Mouse (Mus musculus): ENCODE data around the gene Dlx1.

Gene Dlx1

GRCm38 (mm10) chr2:71528714-71529510 lies 999 bp downstream of the Dlx1 start:
- DNase-seq (ENCODE audit: low read depth, low spot score) = no peak

- peak; percentile 62 for DNase-seq (ENCODE audit: low read depth, low spot score)
These were observed 1.8 kb downstream of the Dlx1 start for GRCm38 (mm10) chr2:71529511-71530351.

- no peak for DNase-seq (ENCODE audit: low read depth, low spot score)
These were observed 2.6 kb downstream of the Dlx1 start for GRCm38 (mm10) chr2:71530391-71531123.

- DNase-seq (ENCODE audit: low read depth, low spot score) = no peak
These were observed 3.2 kb downstream of the Dlx1 start for GRCm38 (mm10) chr2:71531124-71531590.

GRCm38 (mm10) chr2:71531990-71532970 lies 4.4 kb downstream of the Dlx1 start:
- DNase-seq (ENCODE audit: low read depth, low spot score) = no peak

GRCm38 (mm10) chr2:71533094-71533493 lies 5.2 kb downstream of the Dlx1 start:
- no peak for DNase-seq (ENCODE audit: low read depth, low spot score)

- DNase-seq (ENCODE audit: low read depth, low spot score) = no peak
These were observed 6.5 kb downstream of the Dlx1 start for GRCm38 (mm10) chr2:71534242-71535052.

GRCm38 (mm10) chr2:71540611-71541417 lies 12.9 kb downstream of the Dlx1 start:
- DNase-seq (ENCODE audit: low read depth, low spot score) = no peak

- DNase-seq (ENCODE audit: low read depth, low spot score) = no peak
These were observed 13.7 kb downstream of the Dlx1 start for GRCm38 (mm10) chr2:71541418-71542226.

GRCm38 (mm10) chr2:71542227-71542815 lies 14.4 kb downstream of the Dlx1 start:
- no peak for DNase-seq (ENCODE audit: low read depth, low spot score)

GRCm38 (mm10) chr2:71542816-71543301 lies 14.9 kb downstream of the Dlx1 start:
- DNase-seq (ENCODE audit: low read depth, low spot score) = no peak

GRCm38 (mm10) chr2:71543531-71543930 lies 15.6 kb downstream of the Dlx1 start:
- DNase-seq (ENCODE audit: low read depth, low spot score) = no peak

GRCm38 (mm10) chr2:71543948-71544347 lies 16.0 kb downstream of the Dlx1 start:
- DNase-seq (ENCODE audit: low read depth, low spot score) = no peak

- no peak for DNase-seq (ENCODE audit: low read depth, low spot score)
These were observed 16.7 kb downstream of the Dlx1 start for GRCm38 (mm10) chr2:71544391-71545285.

GRCm38 (mm10) chr2:71545401-71545881 lies 17.5 kb downstream of the Dlx1 start:
- no peak for DNase-seq (ENCODE audit: low read depth, low spot score)

- DNase-seq (ENCODE audit: low read depth, low spot score) = no peak
These were observed 18.1 kb downstream of the Dlx1 start for GRCm38 (mm10) chr2:71545882-71546639.
